Mouse (Mus musculus) CH12.LX (cell line): ENCODE data around the gene Ikzf3. TPM values are rescaled to one million over a fixed set of nuclear protein-coding genes. Genes with fewer than 3 reads are reported as not detected.

ENCODE experiments used
- DNase-seq: peaks from one replicate; pipeline ENCODE4 v3.0.0-alpha.2; 2013; ENCODE audit errors: extremely low read depth
- H3K27ac ChIP-seq: 2 replicates; pipeline ENCODE4 v1.5.1; 2012; ENCODE audit warnings: low read depth, mild to moderate bottlenecking, control low read depth, moderate library complexity; ENCODE audit not compliant: insufficient read depth
- H3K27me3 ChIP-seq: replicated peaks from 2 replicates; pipeline ENCODE3; 2012; ENCODE audit warnings: inconsistent platforms
- H3K36me3 ChIP-seq, 2 experiments: replicated peaks in 1 of 2; 2 replicates each; pipeline versions ENCODE3 to v1.6.1; 2012; ENCODE audit warnings: inconsistent platforms in 1 of 2, low read length in 1 of 2, mild to moderate bottlenecking in 1 of 2, mixed read lengths in 1 of 2, moderate library complexity in 1 of 2; ENCODE audit not compliant: control insufficient read depth in 1 of 2, insufficient read depth in 1 of 2
- H3K4me1 ChIP-seq, 2 experiments: 2 replicates each; pipeline ENCODE4 v1.6.1; 2012; ENCODE audit warnings: inconsistent platforms in 1 of 2, moderate library complexity in 1 of 2; ENCODE audit not compliant: insufficient read depth in 2 of 2, control insufficient read depth in 1 of 2
- H3K4me2 ChIP-seq: 2 replicates; pipeline ENCODE4 v1.6.1; 2012; ENCODE audit warnings: low read depth, mild to moderate bottlenecking, control low read depth; ENCODE audit not compliant: poor library complexity, insufficient read depth, severe bottlenecking
- H3K4me3 ChIP-seq, 3 experiments: fragments of 150-350 bp in 1 of 3; sonication (generic) in 1 of 3; replicated peaks in 1 of 3; 2 replicates each; pipeline versions ENCODE3 to v1.5.1; 2011 to 2012; ENCODE audit warnings: low read depth in 2 of 3, low read length in 2 of 3, mild to moderate bottlenecking in 2 of 3, moderate library complexity in 2 of 3, control low read depth in 1 of 3, improper control_type of control experiment in 1 of 3, inconsistent platforms in 1 of 3, mixed read lengths in 1 of 3; ENCODE audit not compliant: poor library complexity in 1 of 3
- H3K79me2 ChIP-seq: replicated peaks from 2 replicates; pipeline ENCODE4 v1.6.1; 2012; ENCODE audit warnings: mild to moderate bottlenecking, moderate library complexity; ENCODE audit not compliant: control insufficient read depth, poor library complexity, insufficient read depth, severe bottlenecking; ENCODE audit errors: extremely low read depth
- H3K9ac ChIP-seq: 2 replicates; pipeline ENCODE4 v1.6.1; 2012; ENCODE audit warnings: low read depth, mild to moderate bottlenecking, control low read depth, moderate library complexity; ENCODE audit not compliant: insufficient read depth
- H3K9me3 ChIP-seq: replicated peaks from 2 replicates; pipeline ENCODE3; 2012; ENCODE audit warnings: low read length, inconsistent platforms, mixed read lengths
- BHLHE40 ChIP-seq: IDR thresholded peaks from 2 replicates; pipeline ENCODE4 v1.6.1; 2011; ENCODE audit warnings: mild to moderate bottlenecking, low read depth, low read length, improper control_type of control experiment
- CHD1 ChIP-seq: IDR thresholded peaks from 2 replicates; pipeline ENCODE4 v1.6.1; 2012; ENCODE audit warnings: low read depth, low read length, improper control_type of control experiment, inconsistent platforms
- CHD2 ChIP-seq: IDR thresholded peaks from 2 replicates; pipeline ENCODE4 v1.6.1; 2011; ENCODE audit warnings: low read length, improper control_type of control experiment
- CTCF ChIP-seq, 2 experiments: IDR thresholded peaks in 1 of 2; conservative IDR thresholded peaks in 1 of 2; 2 replicates each; pipeline ENCODE4 v1.5.1; 2011 to 2012; ENCODE audit warnings: low read depth in 2 of 2, low read length in 2 of 2, improper control_type of control experiment in 1 of 2, inconsistent platforms in 1 of 2, mild to moderate bottlenecking in 1 of 2, moderate library complexity in 1 of 2
- EP300 ChIP-seq: IDR thresholded peaks from 2 replicates; pipeline ENCODE4 v1.6.1; 2011; ENCODE audit warnings: low read length, improper control_type of control experiment
- ETS1 ChIP-seq: conservative IDR thresholded peaks from 2 replicates; pipeline ENCODE4 v1.6.1; 2012; ENCODE audit warnings: low read depth, mild to moderate bottlenecking, inconsistent platforms, low read length, improper control_type of control experiment, moderate library complexity
- GABPA ChIP-seq: IDR thresholded peaks from 2 replicates; pipeline ENCODE4 v1.6.1; 2012; ENCODE audit warnings: low read depth, low read length, improper control_type of control experiment, inconsistent platforms; ENCODE audit not compliant: insufficient replicate concordance
- HCFC1 ChIP-seq: IDR thresholded peaks from 2 replicates; pipeline ENCODE4 v1.6.1; 2012; ENCODE audit warnings: low read depth, mild to moderate bottlenecking, inconsistent platforms, low read length, improper control_type of control experiment
- IRF4 ChIP-seq: IDR thresholded peaks from 2 replicates; pipeline ENCODE4 v1.6.1; 2014; ENCODE audit warnings: low read depth, mild to moderate bottlenecking, inconsistent platforms, low read length, improper control_type of control experiment
- JUN ChIP-seq: IDR thresholded peaks from 2 replicates; pipeline ENCODE4 v1.6.1; 2011; ENCODE audit warnings: low read depth, mild to moderate bottlenecking, low read length, improper control_type of control experiment, moderate library complexity; ENCODE audit not compliant: insufficient read depth
- JUND ChIP-seq: conservative IDR thresholded peaks from 2 replicates; pipeline ENCODE4 v1.6.1; 2011; ENCODE audit warnings: low read depth, low read length, improper control_type of control experiment
- KAT2A ChIP-seq: IDR thresholded peaks from 2 replicates; pipeline ENCODE4 v1.6.1; 2012; ENCODE audit warnings: low read length, improper control_type of control experiment, inconsistent platforms; ENCODE audit not compliant: insufficient replicate concordance
- MAX ChIP-seq: IDR thresholded peaks from 2 replicates; pipeline ENCODE4 v1.6.1; 2011; ENCODE audit warnings: low read length, improper control_type of control experiment
- MEF2A ChIP-seq: IDR thresholded peaks from 2 replicates; pipeline ENCODE4 v1.6.1; 2014; ENCODE audit warnings: low read depth, mild to moderate bottlenecking, inconsistent platforms, low read length, improper control_type of control experiment, borderline replicate concordance
- MYC ChIP-seq: IDR thresholded peaks from 2 replicates; pipeline ENCODE4 v1.6.1; 2011; ENCODE audit warnings: low read depth, mild to moderate bottlenecking, improper control_type of control experiment, low read length
- NELFE ChIP-seq: IDR thresholded peaks from 2 replicates; pipeline ENCODE4 v1.6.1; 2011; ENCODE audit warnings: low read depth, low read length, improper control_type of control experiment
- POLR2A ChIP-seq: IDR thresholded peaks from 2 replicates; pipeline ENCODE4 v1.6.1; 2011; ENCODE audit warnings: low read depth, mild to moderate bottlenecking, improper control_type of control experiment, low read length
- RAD21 ChIP-seq: IDR thresholded peaks from 2 replicates; pipeline ENCODE4 v1.6.1; 2011; ENCODE audit warnings: low read depth, mild to moderate bottlenecking, low read length, improper control_type of control experiment, moderate library complexity
- RCOR1 ChIP-seq: conservative IDR thresholded peaks from 2 replicates; pipeline ENCODE4 v1.6.1; 2012; ENCODE audit warnings: low read depth, mild to moderate bottlenecking, inconsistent platforms, low read length, improper control_type of control experiment
- SIN3A ChIP-seq: IDR thresholded peaks from 2 replicates; pipeline ENCODE4 v1.6.1; 2012; ENCODE audit warnings: low read length, improper control_type of control experiment, inconsistent platforms
- SMC3 ChIP-seq: IDR thresholded peaks from 2 replicates; pipeline ENCODE4 v1.6.1; 2011; ENCODE audit warnings: low read depth, low read length, improper control_type of control experiment
- TBP ChIP-seq: conservative IDR thresholded peaks from 2 replicates; pipeline ENCODE4 v1.6.1; 2011; ENCODE audit warnings: low read depth, low read length, improper control_type of control experiment
- TCF12 ChIP-seq: IDR thresholded peaks from 2 replicates; pipeline ENCODE4 v1.6.1; 2014; ENCODE audit warnings: low read depth, mild to moderate bottlenecking, inconsistent platforms, low read length, improper control_type of control experiment
- UBTF ChIP-seq: IDR thresholded peaks from 2 replicates; pipeline ENCODE4 v1.6.1; 2012; ENCODE audit warnings: low read depth, mild to moderate bottlenecking, inconsistent platforms, low read length, improper control_type of control experiment, moderate library complexity
- USF1 ChIP-seq: IDR thresholded peaks from 2 replicates; pipeline ENCODE4 v1.6.1; 2014; ENCODE audit warnings: low read depth, mild to moderate bottlenecking, inconsistent platforms, low read length, improper control_type of control experiment
- USF2 ChIP-seq: conservative IDR thresholded peaks from 2 replicates; pipeline ENCODE4 v1.6.1; 2011; ENCODE audit warnings: low read depth, low read length, improper control_type of control experiment
- ZMIZ1 ChIP-seq: IDR thresholded peaks from 2 replicates; pipeline ENCODE4 v1.6.1; 2012; ENCODE audit warnings: low read depth, mild to moderate bottlenecking, inconsistent platforms, low read length, improper control_type of control experiment
- ZNF384 ChIP-seq: IDR thresholded peaks from 2 replicates; pipeline ENCODE4 v1.6.1; 2012; ENCODE audit warnings: low read depth, low read length, improper control_type of control experiment, inconsistent platforms
- dilution Hi-C: fragments of 300-500 bp; cut with MboI; formaldehyde crosslinking; loops from 2 replicates; pipeline ENCODE4 v1.14.3; 2020; ENCODE audit warnings: low sequenced_read_pairs; ENCODE audit not compliant: extremely low pct_unique_long_range_greater_than_20kb, extremely low pct_ligation_motif_present
- in situ Hi-C: fragments of 300-500 bp; cut with MboI; formaldehyde crosslinking; loops from 3 replicates; pipeline ENCODE4 v1.14.3; 2019; ENCODE audit warnings: low sequenced_read_pairs, low pct_ligation_motif_present, low pct_unique_long_range_greater_than_20kb, mixed read lengths
- polyA plus RNA-seq: library from polyadenylated mRNA; unstranded; fragments of >175 nt; gene quantifications from 2 replicates; pipeline ENCODE4 v1.2.1, GENCODE M21; 2012; ENCODE audit warnings: low read depth; ENCODE audit not compliant: insufficient read length
- total RNA-seq, 2 experiments: library from RNA; depleted of rRNA; stranded (reverse); fragments of 300-350 nt in 1 of 2; fragments of >200 nt in 1 of 2; gene quantifications; 2 replicates each; pipeline ENCODE4 v1.2.3; 2012 to 2014

Gene Ikzf3
- total and polyA plus RNA-seq, 3 experiments = 110 to 238 (median 130) TPM

GRCm38 (mm10) chr11:98547308-98547693 lies 1.5 kb upstream of the Ikzf3 start:
- H3K4me1 ChIP-seq = peaks cover 2 to 58% of the 10 kb centered on the region in 2 experiments; a peak in 3 of 4 replicates
- H3K79me2 ChIP-seq = peaks cover 38% of the 10 kb centered on the region
- no peaks in the 10 kb centered on the region for H3K27me3 ChIP-seq
- dilution Hi-C loops = no loop called here
- peak overlapping the region; percentile 82 for H3K27ac ChIP-seq
- H3K9ac ChIP-seq = peak overlapping the region; percentile 86
- H3K36me3 ChIP-seq = peaks cover 0 to 3% of the 10 kb centered on the region in 2 experiments
- no peaks in the 10 kb centered on the region for H3K9me3 ChIP-seq
- peak; percentile 37 for DNase-seq
- TF ChIP-seq TBP (peak; percentile 85), IRF4 (peak; percentile 93), TCF12 (peak; percentile 80), POLR2A (no peak), SIN3A (peak; percentile 91; the same call in 1 of the 2 replicates), HCFC1 (no peak), MYC (peak; percentile 60; the same call in 1 of the 2 replicates), EP300 (peak; percentile 88), CTCF (conservative IDR thresholded peaks at IDR 0.05 in 1 of 2, IDR thresholded peaks at IDR 0.05 in 1 of 2; ENCODE audit: low read depth in 2 of 2, low read length in 2 of 2) (no peak), ETS1 (peak; percentile 86), JUND (peak; percentile 69; the same call in 1 of the 2 replicates), MEF2A (peak; percentile 99), JUN (0 out of 2 replicates have a peak, but pooled peaks have one; percentile 40), CHD1 (no peak), BHLHE40 (peak; percentile 44; the same call in 1 of the 2 replicates), KAT2A (no peak), CHD2 (peak; percentile 39; the same call in 1 of the 2 replicates), USF2 (no peak)
- H3K4me2 ChIP-seq = peak overlapping the region; percentile 94
- in situ Hi-C loops = loop anchor here (5.0 kb wide), 1 partner anchor 70 kb away; no protein-coding TSS in a partner anchor
- peak overlapping the region; percentile 69 to 80 (median 77) for H3K4me3 ChIP-seq

- Histone ChIP-seq H3K27me3 (no peaks in the 10 kb centered on the region), H3K4me1 (peaks cover 5 to 58% of the 10 kb centered on the region in 2 experiments; a peak in 3 of 4 replicates), H3K36me3 (peaks cover 3 to 8% of the 10 kb centered on the region in 2 experiments), H3K27ac (peak overlapping the region; percentile 82), H3K79me2 (peaks cover 43% of the 10 kb centered on the region), H3K4me2 (peak overlapping the region; percentile 94), H3K9ac (peak overlapping the region; percentile 86), H3K9me3 (no peaks in the 10 kb centered on the region), H3K4me3 (peak overlapping the region; percentile 69 to 80 (median 77))
- dilution Hi-C loops (no loop called here), in situ Hi-C loops (loop anchor here (5.0 kb wide), 1 partner anchor 69 kb away; no protein-coding TSS in a partner anchor)
- DNase-seq = peak; percentile 53
- TF ChIP-seq USF1 (no peak), TBP (peak; percentile 40; the same call in 1 of the 2 replicates), EP300 (no peak), RAD21 (no peak), JUN (no peak), UBTF (no peak), MYC (no peak), RCOR1 (no peak), USF2 (no peak), HCFC1 (no peak; the same call in 1 of the 2 replicates), SMC3 (peak; percentile 1; the same call in 1 of the 2 replicates), POLR2A (peak; percentile 61), BHLHE40 (peak; percentile 95), ZMIZ1 (peak; percentile 70; the same call in 1 of the 2 replicates), MAX (peak; percentile 88), NELFE (peak; percentile 22; the same call in 1 of the 2 replicates), ZNF384 (no peak; the same call in 1 of the 2 replicates), GABPA (no peak), CHD2 (0 out of 2 replicates have a peak, but pooled peaks have one; percentile 41), KAT2A (no peak), CTCF (conservative IDR thresholded peaks at IDR 0.05 in 1 of 2, IDR thresholded peaks at IDR 0.05 in 1 of 2; ENCODE audit: low read depth in 2 of 2, low read length in 2 of 2) (no peak)
These were observed 887 bp upstream of the Ikzf3 start for GRCm38 (mm10) chr11:98546529-98547307.
